Mouse (Mus musculus) heart, embryonic 15.5 days (tissue): ENCODE measurements around the gene Gm49403. TPM values are rescaled to one million over a fixed set of nuclear protein-coding genes. Genes with fewer than 3 reads are reported as not detected.

Experiments
- ATAC-seq: fragments of 200-750 bp; cut with Nextera tagmentation; replicated peaks from 2 replicates; pipeline ENCODE4 v1.8.0; 2017; ENCODE audit warnings: low read depth, moderate TSS enrichment; ENCODE audit not compliant: insufficient number of reproducible peaks, insufficient read depth, low FRiP score
- H3K27ac ChIP-seq: fragments of 300-500 bp; sonication (generic); 2 replicates; pipeline ENCODE4 v1.5.1; 2015; ENCODE audit warnings: mild to moderate bottlenecking, inconsistent platforms
- H3K27me3 ChIP-seq: fragments of 300-500 bp; sonication (generic); 2 replicates; pipeline ENCODE4 v1.6.1; 2015; ENCODE audit warnings: inconsistent platforms
- H3K36me3 ChIP-seq: fragments of 300-500 bp; sonication (generic); 2 replicates; pipeline ENCODE4 v1.6.1; 2015; ENCODE audit warnings: mild to moderate bottlenecking, inconsistent platforms
- H3K4me1 ChIP-seq: fragments of 300-500 bp; sonication (generic); replicated peaks from 2 replicates; pipeline ENCODE4 v1.6.1; 2015; ENCODE audit warnings: inconsistent platforms
- H3K4me2 ChIP-seq: fragments of 300-500 bp; sonication (generic); 2 replicates; pipeline ENCODE4 v1.6.1; 2015; ENCODE audit warnings: inconsistent platforms, mild to moderate bottlenecking, moderate library complexity
- H3K4me3 ChIP-seq: fragments of 300-500 bp; sonication (generic); 2 replicates; pipeline ENCODE4 v1.5.1; 2015; ENCODE audit warnings: mild to moderate bottlenecking, inconsistent platforms
- H3K9ac ChIP-seq: fragments of 300-500 bp; sonication (generic); 2 replicates; pipeline ENCODE4 v1.6.1; 2015; ENCODE audit warnings: mild to moderate bottlenecking, inconsistent platforms
- H3K9me3 ChIP-seq: fragments of 300-500 bp; sonication (generic); replicated peaks from 2 replicates; pipeline ENCODE4 v1.6.1; 2016; ENCODE audit warnings: inconsistent platforms
- WGBS: fragments of 180-500 bp; shearing (Covaris S2); methylation state at CpG from one replicate; pipeline ENCODE4 v1.1.7; 2015; ENCODE audit warnings: mixed read lengths; 5-methylcytosine and 5-hydroxymethylcytosine counted together
- polyA plus RNA-seq: library from polyadenylated mRNA; unstranded; fragments of >200 nt; fragmentation: Nextera tagmentation; extraction: Ambion mirVana; gene quantifications from 2 replicates; pipeline ENCODE4 v1.2.1, GENCODE M21; 2015

Gene Gm49403
- polyA plus RNA-seq, 1 experiment from 2014 or later: not detected

DNA sequence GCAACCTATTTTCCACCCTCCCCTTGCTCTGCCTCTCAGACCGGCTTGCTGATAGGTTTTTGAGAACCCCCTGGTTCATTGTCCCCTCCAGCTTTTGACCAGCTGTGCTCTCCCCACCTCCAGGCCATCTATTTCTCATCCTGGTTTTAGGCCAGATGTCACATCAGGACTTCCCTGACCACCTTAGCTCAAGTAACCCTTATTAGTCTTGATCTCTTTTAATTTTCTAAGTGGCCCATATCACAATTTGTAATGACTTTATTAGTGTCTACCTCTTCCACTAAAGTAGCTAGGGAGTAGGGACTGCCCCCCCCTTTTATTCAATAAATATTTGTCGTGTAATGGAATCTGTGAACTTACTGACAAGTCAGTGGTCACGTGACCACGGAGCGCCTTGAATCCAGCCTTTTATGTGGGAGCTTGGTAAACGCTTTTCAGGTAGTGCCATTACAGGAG lies 37.1 kb downstream of the Gm49403 start:
- peaks cover 23% of the 10 kb centered on the region for H3K36me3 ChIP-seq
- no peaks in the 10 kb centered on the region for H3K27me3 ChIP-seq
- peak overlapping the region; percentile 77 for H3K4me2 ChIP-seq
- peak overlapping the region; percentile 93 for H3K27ac ChIP-seq
- peak; percentile 21; the same call in 1 of the 2 replicates for ATAC-seq
- H3K9me3 ChIP-seq: no peaks in the 10 kb centered on the region
- peak overlapping the region; percentile 79 for H3K9ac ChIP-seq
- peak overlapping the region; percentile 92 for H3K4me3 ChIP-seq
- WGBS: under 1% methylated on average over 6 of the region's 6 CpGs
- H3K4me1 ChIP-seq: peaks cover 15% of the 10 kb centered on the region

DNA sequence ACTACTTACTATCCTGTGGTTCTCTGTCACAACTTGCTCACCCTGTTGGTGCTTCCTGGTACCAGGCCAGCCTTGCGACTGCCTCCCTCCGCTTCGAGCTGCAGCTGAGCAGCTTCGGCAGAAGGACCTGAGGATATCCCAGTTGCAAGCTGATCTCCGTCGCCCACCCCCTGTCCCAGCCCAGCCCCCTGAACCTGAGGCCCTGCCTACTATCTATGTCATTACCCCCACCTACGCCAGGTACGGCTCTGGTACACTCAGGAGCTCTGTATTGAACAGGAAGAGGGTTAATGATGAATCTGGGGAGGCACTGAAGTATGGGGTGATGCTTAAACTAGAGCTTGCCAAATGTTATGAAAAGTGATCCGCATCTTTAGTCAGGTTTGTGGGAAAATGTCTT lies 38.0 kb downstream of the Gm49403 start:
- 72% methylated on average over 9 of the region's 9 CpGs for WGBS
- peak overlapping the region; percentile 79; the same call in 1 of the 2 replicates for H3K9ac ChIP-seq
- ATAC-seq: no peak
- no peaks in the 10 kb centered on the region for H3K9me3 ChIP-seq
- no peak overlapping the region for H3K4me3 ChIP-seq
- peaks cover 15% of the 10 kb centered on the region for H3K4me1 ChIP-seq
- no peak overlapping the region for H3K27ac ChIP-seq
- peaks cover 20% of the 10 kb centered on the region; the same call in 1 of the 2 replicates for H3K36me3 ChIP-seq
- peak overlapping the region; percentile 77 for H3K4me2 ChIP-seq
- H3K27me3 ChIP-seq: no peaks in the 10 kb centered on the region

DNA sequence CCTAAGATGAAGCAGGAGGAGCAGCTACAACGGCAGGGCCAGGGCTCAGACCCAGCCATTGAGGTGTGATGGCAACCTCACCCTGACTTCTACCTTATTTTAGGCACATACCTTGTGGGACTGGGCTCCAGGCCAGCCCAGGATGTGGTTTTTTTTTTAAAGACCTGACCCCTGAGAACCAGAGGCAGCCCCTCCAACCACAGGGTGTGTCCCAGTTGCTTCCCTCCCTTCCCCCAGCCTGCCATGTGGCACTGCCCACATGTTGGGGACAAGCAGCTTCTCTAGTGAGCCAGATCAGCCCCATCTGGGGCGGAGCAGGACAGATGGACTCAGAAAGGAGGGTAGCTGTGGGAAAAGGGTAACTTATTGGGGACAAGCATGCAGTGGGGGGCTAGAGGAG lies 43.0 kb downstream of the Gm49403 start:
- ATAC-seq: no peak
- peaks cover 23% of the 10 kb centered on the region for H3K4me1 ChIP-seq
- WGBS: 75% methylated on average over 2 of the region's 2 CpGs
- H3K9me3 ChIP-seq: no peaks in the 10 kb centered on the region
- no peaks in the 10 kb centered on the region; the same call in 1 of the 2 replicates for H3K27me3 ChIP-seq
- no peak overlapping the region for H3K9ac ChIP-seq
- H3K4me2 ChIP-seq: no peak overlapping the region
- H3K27ac ChIP-seq: no peak overlapping the region
- H3K36me3 ChIP-seq: peaks cover 31% of the 10 kb centered on the region
- H3K4me3 ChIP-seq: no peak overlapping the region

DNA sequence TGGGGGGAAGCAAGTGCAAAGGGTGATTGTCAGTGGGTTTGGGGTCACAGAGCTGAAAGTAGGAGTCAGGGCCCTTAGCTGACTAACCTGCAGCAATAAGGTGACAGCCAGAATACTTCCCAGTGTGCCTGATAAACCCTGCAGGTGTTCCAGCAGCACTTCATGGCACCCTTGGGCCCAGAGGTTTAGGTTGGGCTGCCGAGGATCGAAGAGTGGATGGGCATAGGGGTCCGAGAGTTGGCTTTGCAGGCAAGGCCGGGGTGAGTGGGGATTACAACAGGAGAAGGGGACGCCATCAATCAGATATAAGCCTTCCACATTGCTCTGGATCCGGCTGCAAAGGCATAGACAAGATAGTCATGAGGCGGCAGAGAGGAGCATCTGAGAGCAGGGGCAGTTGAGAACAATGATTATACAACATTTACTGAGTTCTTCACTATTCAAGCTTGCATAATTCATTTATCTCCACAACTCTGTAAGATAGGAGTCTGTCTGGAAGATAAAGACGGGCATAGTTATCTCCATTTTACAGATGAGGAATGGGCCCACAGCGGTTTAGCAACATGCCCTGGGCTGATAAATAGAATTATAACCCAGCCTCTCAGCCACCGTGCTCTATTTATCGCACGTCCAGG lies 44.3 kb downstream of the Gm49403 start:
- Histone ChIP-seq H3K9me3 (no peaks in the 10 kb centered on the region), H3K4me2 (no peak overlapping the region), H3K4me1 (peaks cover 22% of the 10 kb centered on the region), H3K36me3 (peaks cover 30% of the 10 kb centered on the region), H3K27me3 (no peaks in the 10 kb centered on the region; the same call in 1 of the 2 replicates), H3K4me3 (no peak overlapping the region), H3K27ac (0 out of 2 replicates have a peak overlapping the region, but pooled peaks have one; percentile 80), H3K9ac (no peak overlapping the region)
- 82% methylated on average over 12 of the region's 12 CpGs for WGBS
- ATAC-seq: no peak

GRCm38 (mm10) chr19:8928689-8929223 lies 45.0 kb downstream of the Gm49403 start:
- Histone ChIP-seq H3K4me1 (peaks cover 22% of the 10 kb centered on the region), H3K9me3 (no peaks in the 10 kb centered on the region), H3K27ac (peak overlapping the region; percentile 80), H3K4me2 (peak overlapping the region; percentile 88), H3K36me3 (peaks cover 36% of the 10 kb centered on the region), H3K9ac (peak overlapping the region; percentile 92), H3K27me3 (no peaks in the 10 kb centered on the region; the same call in 1 of the 2 replicates), H3K4me3 (peak overlapping the region; percentile 93)
- ATAC-seq: 0 out of 2 replicates have a peak, but pooled peaks have one; percentile 1
- 18% methylated on average over 16 of the region's 16 CpGs for WGBS

GRCm38 (mm10) chr19:8929224-8930088 lies 45.7 kb downstream of the Gm49403 start, which contains the start of the genes Rom1 and Eml3:
Gene Rom1 (minus strand): TSS chr19:8929356.
Gene Eml3 (plus strand): TSS chr19:8929552.
- no peaks in the 10 kb centered on the region for H3K9me3 ChIP-seq
- H3K27me3 ChIP-seq: no peaks in the 10 kb centered on the region; the same call in 1 of the 2 replicates
- ATAC-seq: peak; percentile 77
- peak within 1 kb of the TSS; percentile 92 for H3K9ac ChIP-seq
- peaks cover 39% of the 10 kb centered on the region for H3K36me3 ChIP-seq
- H3K4me1 ChIP-seq: peaks cover 22% of the 10 kb centered on the region
- under 1% methylated on average over 67 of the region's 74 CpGs for WGBS
- H3K4me2 ChIP-seq: peak within 1 kb of the TSS; percentile 88
- peak within 1 kb of the TSS; percentile 93 for H3K4me3 ChIP-seq
- peak within 1 kb of the TSS; percentile 80 for H3K27ac ChIP-seq

DNA sequence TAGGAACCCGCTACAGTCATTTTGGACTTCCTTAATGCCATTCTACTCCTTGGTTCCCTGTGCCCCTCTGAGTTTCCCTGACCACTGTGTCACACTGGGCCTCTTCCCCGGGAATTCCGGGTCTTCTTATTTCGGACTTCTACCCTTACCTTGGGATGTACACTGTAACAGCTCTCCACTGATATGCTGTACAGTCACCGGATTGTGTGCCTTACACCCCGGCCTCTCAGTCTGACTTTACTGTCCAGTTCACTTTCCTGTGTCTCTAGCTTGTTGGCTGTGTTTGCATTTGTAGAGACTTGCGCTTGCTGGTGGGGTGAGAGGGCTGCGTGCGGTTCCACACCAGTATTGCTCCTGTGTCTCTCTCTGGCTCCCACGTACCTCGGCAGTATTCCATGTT lies 46.4 kb downstream of the Gm49403 start:
- WGBS: 6% methylated on average over 11 of the region's 11 CpGs
- peak overlapping the region; percentile 88 for H3K4me2 ChIP-seq
- H3K9me3 ChIP-seq: no peaks in the 10 kb centered on the region
- ATAC-seq: no peak
- peak overlapping the region; percentile 93 for H3K4me3 ChIP-seq
- H3K4me1 ChIP-seq: peaks cover 22% of the 10 kb centered on the region
- H3K9ac ChIP-seq: peak overlapping the region; percentile 92
- H3K27ac ChIP-seq: peak overlapping the region; percentile 80
- H3K36me3 ChIP-seq: peaks cover 46% of the 10 kb centered on the region
- H3K27me3 ChIP-seq: no peaks in the 10 kb centered on the region; the same call in 1 of the 2 replicates

GRCm38 (mm10) chr19:8930771-8931170 lies 47.0 kb downstream of the Gm49403 start:
- Histone ChIP-seq H3K4me3 (peak overlapping the region; percentile 93), H3K27ac (no peak overlapping the region), H3K4me1 (peaks cover 22% of the 10 kb centered on the region), H3K4me2 (peak overlapping the region; percentile 88), H3K9ac (peak overlapping the region; percentile 92), H3K9me3 (no peaks in the 10 kb centered on the region), H3K36me3 (peaks cover 40% of the 10 kb centered on the region), H3K27me3 (no peaks in the 10 kb centered on the region; the same call in 1 of the 2 replicates)
- ATAC-seq: no peak
- 73% methylated on average over 7 of the region's 7 CpGs for WGBS

DNA sequence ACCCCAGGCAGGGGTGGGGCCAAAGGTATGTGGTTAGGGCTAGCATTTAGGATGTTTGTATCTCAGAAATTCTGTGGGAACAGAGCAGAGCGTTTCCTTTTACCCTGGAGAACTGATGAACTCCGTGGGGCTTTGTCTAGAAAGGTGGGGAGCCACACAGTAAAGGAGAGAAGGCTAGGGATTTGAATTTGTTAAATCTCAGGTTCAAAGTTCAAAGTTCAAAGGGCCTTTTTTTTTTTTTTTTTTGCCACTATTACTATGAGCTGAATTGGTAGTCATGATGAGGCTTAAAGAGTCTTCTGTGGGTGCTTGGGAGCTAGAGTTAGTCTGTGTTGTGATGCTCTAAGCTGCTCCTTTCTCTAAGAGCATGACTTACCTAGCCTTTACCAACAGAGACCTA lies 53.0 kb downstream of the Gm49403 start:
- Histone ChIP-seq H3K9ac (no peak overlapping the region), H3K4me2 (no peak overlapping the region), H3K27me3 (no peaks in the 10 kb centered on the region), H3K4me1 (peaks cover 11% of the 10 kb centered on the region), H3K27ac (no peak overlapping the region), H3K4me3 (no peak overlapping the region), H3K9me3 (no peaks in the 10 kb centered on the region), H3K36me3 (peaks cover 43% of the 10 kb centered on the region)
- 85% methylated on average over 2 of the region's 2 CpGs for WGBS
- no peak for ATAC-seq
